Mouse (Mus musculus) liver, adult 2 months (tissue): ENCODE results near the gene Birc7.

ENCODE experiments used
- CTCF ChIP-seq: fragments of 200-500 bp; IDR thresholded peaks from 2 replicates; pipeline ENCODE4 v1.5.1; 2011; ENCODE audit warnings: low read depth, low read length, control low read depth
- POLR2A ChIP-seq: fragments of 200-500 bp; IDR thresholded peaks from 2 replicates; pipeline ENCODE4 v1.6.1; 2011; ENCODE audit warnings: low read length, control low read depth; ENCODE audit not compliant: insufficient read depth; ENCODE audit errors: extremely low read depth

GRCm38 (mm10) chr2:180922739-180923138, 6.1 kb upstream of the Birc7 start:
- TF ChIP-seq CTCF (no peak), POLR2A (no peak)
